Mouse (Mus musculus) heart, embryonic 11.5 days (tissue): ENCODE measurements around the gene Grm1. TPM values are rescaled to one million over a fixed set of nuclear protein-coding genes. Genes with fewer than 3 reads are reported as not detected.

ENCODE experiments used
- ATAC-seq: fragments of 200-750 bp; cut with Nextera tagmentation; replicated peaks from 2 replicates; pipeline ENCODE4 v1.8.0; 2017; ENCODE audit warnings: moderate library complexity; ENCODE audit not compliant: insufficient number of reproducible peaks, low FRiP score, low TSS enrichment
- H3K27ac ChIP-seq: fragments of 300-500 bp; sonication (generic); 2 replicates; pipeline ENCODE4 v1.5.1; 2014; ENCODE audit warnings: mild to moderate bottlenecking, low read depth, low read length
- H3K27me3 ChIP-seq: fragments of 300-500 bp; sonication (generic); 2 replicates; pipeline ENCODE4 v1.6.1; 2014; ENCODE audit warnings: mild to moderate bottlenecking, low read length, mixed read lengths; ENCODE audit not compliant: control insufficient read depth, insufficient read depth
- H3K36me3 ChIP-seq: fragments of 300-500 bp; sonication (generic); 2 replicates; pipeline ENCODE4 v1.6.1; 2014; ENCODE audit warnings: mild to moderate bottlenecking, low read length, moderate library complexity, mixed read lengths; ENCODE audit not compliant: control insufficient read depth, insufficient read depth
- H3K4me1 ChIP-seq: fragments of 300-500 bp; sonication (generic); 2 replicates; pipeline ENCODE4 v1.6.1; 2014; ENCODE audit warnings: low read length; ENCODE audit not compliant: control insufficient read depth, insufficient read depth
- H3K4me2 ChIP-seq: fragments of 300-500 bp; sonication (generic); 2 replicates; pipeline ENCODE4 v1.6.1; 2014; ENCODE audit warnings: mild to moderate bottlenecking, moderate library complexity
- H3K4me3 ChIP-seq: fragments of 300-500 bp; sonication (generic); 2 replicates; pipeline ENCODE4 v1.5.1; 2014; ENCODE audit warnings: low read depth, low read length
- H3K9ac ChIP-seq: fragments of 300-500 bp; sonication (generic); 2 replicates; pipeline ENCODE4 v1.6.1; 2014; ENCODE audit warnings: mild to moderate bottlenecking, low read depth, low read length, moderate library complexity
- H3K9me3 ChIP-seq: fragments of 300-500 bp; sonication (generic); replicated peaks from 2 replicates; pipeline ENCODE4 v1.6.1; 2016; ENCODE audit warnings: low read length; ENCODE audit not compliant: control insufficient read depth
- WGBS: fragments of 180-500 bp; shearing (Covaris S2); extraction: QIAGEN DNeasy Blood & Tissue Kit; methylation state at CpG from one replicate; pipeline ENCODE4 v1.1.7; 2014; ENCODE audit not compliant: insufficient replicate concordance; 5-methylcytosine and 5-hydroxymethylcytosine counted together
- polyA plus RNA-seq: library from polyadenylated mRNA; unstranded; fragments of >200 nt; fragmentation: Nextera tagmentation; extraction: Ambion mirVana; gene quantifications from 2 replicates; pipeline ENCODE4 v1.2.1, GENCODE M21; 2014

Grm1 gene
- polyA plus RNA-seq, 1 experiment from 2014 or later, result not detected

DNA sequence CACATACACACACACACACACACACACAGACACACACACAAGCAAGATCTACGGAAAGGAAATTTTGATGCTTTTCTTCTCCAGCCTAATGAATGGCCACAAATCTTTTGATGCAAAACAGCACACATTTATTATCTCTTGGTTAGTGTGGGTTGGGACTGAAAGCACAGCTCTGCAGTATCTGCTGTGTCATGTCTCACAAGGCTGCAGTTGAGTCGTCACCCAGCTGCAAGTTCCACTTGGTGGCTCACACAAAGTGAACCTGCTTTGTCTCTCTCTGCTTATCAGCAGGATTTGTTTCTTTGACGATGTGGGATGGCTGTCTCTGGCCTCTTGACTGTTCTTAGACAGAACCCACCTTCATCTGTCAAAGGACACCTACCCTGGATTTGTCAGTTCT lies 68.5 kb downstream of the Grm1 start:
- H3K9me3 ChIP-seq, result no peaks in the 10 kb centered on the region
- WGBS, result 36% methylated on average over 3 of the region's 3 CpGs
- no peak for ATAC-seq
- no peak overlapping the region for H3K27ac ChIP-seq
- no peak overlapping the region for H3K4me2 ChIP-seq
- no peaks in the 10 kb centered on the region for H3K36me3 ChIP-seq
- no peak overlapping the region for H3K9ac ChIP-seq
- H3K27me3 ChIP-seq, result no peaks in the 10 kb centered on the region
- H3K4me1 ChIP-seq, result no peaks in the 10 kb centered on the region
- no peak overlapping the region for H3K4me3 ChIP-seq

DNA sequence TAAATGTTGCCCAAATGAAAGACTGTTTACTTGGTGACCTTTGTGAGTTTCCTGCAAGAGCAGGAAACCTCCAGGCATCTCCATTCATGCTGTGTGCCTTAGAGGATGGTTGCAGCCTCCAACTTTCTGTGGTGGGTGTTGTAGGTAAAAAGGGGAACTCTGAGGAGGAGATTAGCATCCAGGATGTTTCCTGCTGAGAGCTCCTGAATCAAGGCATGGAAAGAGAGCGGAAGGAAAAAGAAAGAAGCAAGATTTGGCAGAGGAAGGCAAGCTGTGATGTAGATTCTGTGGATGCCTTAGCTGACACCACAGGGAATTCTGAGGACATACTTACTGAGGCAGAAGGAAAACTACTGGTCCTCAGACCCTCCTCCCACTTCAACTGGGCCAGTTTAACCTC lies 85.4 kb downstream of the Grm1 start:
- H3K36me3 ChIP-seq, result no peaks in the 10 kb centered on the region
- H3K4me3 ChIP-seq, result no peak overlapping the region
- no peaks in the 10 kb centered on the region for H3K9me3 ChIP-seq
- ATAC-seq, result no peak
- H3K9ac ChIP-seq, result no peak overlapping the region
- no peaks in the 10 kb centered on the region for H3K27me3 ChIP-seq
- H3K27ac ChIP-seq, result no peak overlapping the region
- WGBS, result 35% methylated on average over 1 of the region's 1 CpGs
- H3K4me2 ChIP-seq, result no peak overlapping the region
- H3K4me1 ChIP-seq, result no peaks in the 10 kb centered on the region

DNA sequence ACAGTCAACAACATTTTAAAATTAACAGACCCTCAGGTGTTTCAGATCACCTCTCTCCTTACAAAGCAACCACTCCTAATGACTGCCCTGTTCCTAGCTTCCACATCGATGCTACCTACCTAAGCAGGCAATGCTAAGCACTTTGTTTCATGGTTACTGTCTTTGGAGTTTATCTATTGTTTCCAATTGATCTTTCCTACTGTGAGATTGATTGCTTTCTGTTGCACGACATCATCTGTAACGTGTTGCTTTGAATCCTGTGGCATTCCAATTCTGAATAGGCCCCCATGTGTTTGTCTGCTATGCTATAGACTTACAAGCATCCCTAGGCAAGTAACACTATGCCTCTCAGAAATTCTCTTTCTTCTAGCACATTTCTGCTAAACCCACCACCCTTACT lies 90.4 kb downstream of the Grm1 start:
- Histone ChIP-seq H3K27me3 (no peaks in the 10 kb centered on the region), H3K9me3 (no peaks in the 10 kb centered on the region), H3K4me1 (no peaks in the 10 kb centered on the region), H3K36me3 (no peaks in the 10 kb centered on the region), H3K4me3 (no peak overlapping the region), H3K27ac (no peak overlapping the region), H3K9ac (no peak overlapping the region), H3K4me2 (no peak overlapping the region)
- ATAC-seq, result no peak
- 78% methylated on average over 3 of the region's 3 CpGs for WGBS

DNA sequence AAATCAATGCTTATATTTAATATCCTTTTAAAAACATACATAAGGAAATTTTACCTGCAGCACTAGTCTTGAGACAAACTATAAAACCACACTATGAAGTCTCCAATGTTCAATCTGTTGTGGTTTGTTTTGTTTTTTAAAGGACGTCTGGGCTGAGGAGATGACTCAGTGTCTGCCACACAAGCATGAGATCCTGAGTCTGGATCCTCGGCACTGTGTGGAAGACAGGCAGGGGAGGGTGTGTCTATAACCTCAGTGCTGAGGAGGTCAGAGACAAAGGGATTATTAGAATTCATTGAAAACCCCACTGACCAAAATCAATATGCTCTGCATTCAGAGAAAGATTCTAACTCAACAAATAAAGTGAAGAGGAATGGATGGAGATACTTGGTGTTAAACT lies 110.8 kb downstream of the Grm1 start:
- no peaks in the 10 kb centered on the region for H3K4me1 ChIP-seq
- H3K27ac ChIP-seq, result no peak overlapping the region
- H3K4me3 ChIP-seq, result no peak overlapping the region
- no peaks in the 10 kb centered on the region for H3K9me3 ChIP-seq
- no peaks in the 10 kb centered on the region for H3K27me3 ChIP-seq
- no peak overlapping the region for H3K4me2 ChIP-seq
- WGBS, result 55% methylated on average over 2 of the region's 2 CpGs
- H3K9ac ChIP-seq, result no peak overlapping the region
- no peaks in the 10 kb centered on the region for H3K36me3 ChIP-seq
- no peak for ATAC-seq

DNA sequence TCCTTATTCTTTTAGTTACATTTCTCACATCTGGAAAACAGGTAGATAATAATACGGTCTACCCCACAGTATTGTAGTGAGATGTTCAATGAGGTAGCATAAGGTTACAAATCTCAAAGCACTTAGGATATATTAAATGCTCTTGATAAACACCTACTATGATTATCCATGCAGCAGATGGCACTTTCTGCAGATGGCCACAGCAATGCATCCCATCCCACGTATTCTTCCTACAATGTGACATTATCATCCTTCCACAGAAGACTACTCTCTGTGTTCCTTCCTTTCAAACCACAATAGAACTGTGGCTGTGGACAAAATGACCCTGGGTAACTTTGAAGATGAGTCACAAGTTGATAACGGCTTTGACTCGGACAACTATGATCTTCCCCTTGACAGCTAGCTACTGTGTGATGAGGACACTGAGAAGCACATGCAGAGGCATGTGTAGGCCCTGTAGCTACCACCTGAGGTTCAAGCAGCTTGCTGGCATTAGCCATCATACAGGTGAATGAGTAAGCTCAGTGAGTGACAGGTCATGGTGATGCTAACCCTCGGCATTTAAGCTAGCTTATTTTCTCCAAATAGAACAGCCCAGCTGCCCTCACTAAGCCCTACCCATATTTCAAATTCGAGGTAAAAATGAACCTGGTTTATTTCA lies 117.5 kb downstream of the Grm1 start:
- Histone ChIP-seq H3K4me1 (no peaks in the 10 kb centered on the region), H3K36me3 (no peaks in the 10 kb centered on the region), H3K9ac (no peak overlapping the region), H3K9me3 (peaks cover 6% of the 10 kb centered on the region), H3K27me3 (no peaks in the 10 kb centered on the region), H3K4me3 (no peak overlapping the region), H3K4me2 (no peak overlapping the region), H3K27ac (no peak overlapping the region)
- no peak for ATAC-seq
- 72% methylated on average over 6 of the region's 6 CpGs for WGBS

DNA sequence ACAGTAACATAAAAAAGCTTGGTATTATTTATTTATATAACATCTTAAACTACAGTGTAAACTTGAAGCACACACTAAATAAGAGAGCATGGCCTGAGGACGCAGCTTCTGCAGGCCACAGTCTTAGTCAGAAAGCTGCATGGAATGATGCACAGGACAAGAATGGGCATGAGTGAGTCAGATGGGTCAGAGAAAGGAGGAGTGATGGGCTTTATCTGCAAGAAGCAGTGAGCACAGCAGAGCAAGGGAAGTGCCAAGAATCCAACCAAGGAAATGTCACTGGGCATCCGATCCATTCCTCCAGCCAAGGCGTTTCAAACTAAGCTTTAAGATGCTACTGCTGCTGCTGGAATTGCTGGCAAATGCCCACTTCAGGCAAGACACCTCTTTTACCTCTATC lies 131.6 kb downstream of the Grm1 start:
- Histone ChIP-seq H3K36me3 (no peaks in the 10 kb centered on the region), H3K4me1 (no peaks in the 10 kb centered on the region), H3K4me2 (no peak overlapping the region), H3K27ac (no peak overlapping the region), H3K27me3 (no peaks in the 10 kb centered on the region), H3K4me3 (no peak overlapping the region), H3K9ac (no peak overlapping the region), H3K9me3 (no peaks in the 10 kb centered on the region)
- WGBS, result 67% methylated on average over 3 of the region's 3 CpGs
- ATAC-seq, result no peak

DNA sequence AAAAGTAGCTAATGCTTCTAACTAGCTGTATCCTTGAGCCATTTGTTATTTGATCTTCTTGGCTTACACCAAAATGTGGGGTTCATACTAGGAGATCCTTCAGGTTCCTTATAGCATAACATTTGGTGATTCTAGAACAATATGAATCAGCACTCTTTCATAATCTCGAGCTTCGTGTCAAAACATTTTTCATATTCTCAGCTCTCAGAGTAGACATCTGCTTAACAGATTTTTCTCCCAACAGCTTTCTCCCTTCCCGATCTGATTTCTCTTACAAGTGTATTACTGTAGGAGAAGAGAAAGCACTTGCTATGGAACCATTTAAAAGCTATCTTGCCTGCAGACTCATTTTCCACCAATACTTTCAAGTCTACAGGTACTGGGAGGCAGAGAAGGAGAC lies 133.0 kb downstream of the Grm1 start:
- Histone ChIP-seq H3K4me1 (no peaks in the 10 kb centered on the region), H3K36me3 (no peaks in the 10 kb centered on the region), H3K9me3 (no peaks in the 10 kb centered on the region), H3K9ac (no peak overlapping the region), H3K27ac (no peak overlapping the region), H3K4me3 (no peak overlapping the region), H3K27me3 (no peaks in the 10 kb centered on the region), H3K4me2 (no peak overlapping the region)
- no peak for ATAC-seq
- WGBS, result 77% methylated on average over 3 of the region's 3 CpGs

DNA sequence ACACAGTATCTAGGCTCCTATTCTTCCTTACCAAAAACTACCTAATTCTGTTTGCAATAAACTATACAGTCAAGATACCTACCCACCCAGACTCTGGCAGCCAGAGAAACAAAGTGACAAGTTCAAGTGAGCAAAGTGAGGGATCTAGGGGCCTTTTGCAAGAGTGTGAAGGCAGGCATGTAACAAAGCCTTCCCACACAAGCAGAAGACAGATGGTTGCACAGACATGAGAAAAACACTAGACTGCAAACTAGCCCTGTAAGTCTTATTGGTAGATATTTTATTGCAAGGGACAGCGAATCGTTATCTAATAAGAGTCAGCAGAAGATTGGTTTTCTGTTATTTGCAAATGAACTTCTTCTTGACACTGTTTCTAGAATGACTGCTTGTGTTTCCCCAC lies 134.6 kb downstream of the Grm1 start:
- H3K9me3 ChIP-seq, result no peaks in the 10 kb centered on the region
- WGBS, result 79% methylated on average over 2 of the region's 2 CpGs
- H3K4me1 ChIP-seq, result no peaks in the 10 kb centered on the region
- no peak overlapping the region for H3K27ac ChIP-seq
- no peak for ATAC-seq
- no peak overlapping the region for H3K9ac ChIP-seq
- no peak overlapping the region for H3K4me2 ChIP-seq
- no peaks in the 10 kb centered on the region for H3K36me3 ChIP-seq
- H3K4me3 ChIP-seq, result no peak overlapping the region
- no peaks in the 10 kb centered on the region for H3K27me3 ChIP-seq

DNA sequence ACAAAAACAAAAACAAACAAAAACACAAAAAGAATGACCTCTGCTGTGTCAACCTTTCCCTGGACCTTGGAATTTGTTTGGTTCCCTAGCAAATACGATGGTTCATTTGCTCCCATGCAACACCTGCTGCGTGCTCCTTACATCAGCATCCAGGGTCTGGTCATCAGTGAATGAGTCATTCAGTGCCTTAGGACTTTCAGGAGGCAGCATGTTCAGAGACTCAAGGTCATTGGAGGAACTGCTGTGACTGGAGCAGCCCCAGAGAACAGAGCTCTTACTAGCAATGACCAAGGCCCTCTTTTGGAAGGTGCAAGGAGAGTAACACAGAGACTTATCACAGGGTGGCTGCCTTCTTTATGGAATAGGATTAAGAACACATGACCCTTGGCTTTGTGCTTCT lies 138.2 kb downstream of the Grm1 start:
- H3K36me3 ChIP-seq, result no peaks in the 10 kb centered on the region
- ATAC-seq, result no peak
- WGBS, result 84% methylated on average over 2 of the region's 2 CpGs
- H3K27me3 ChIP-seq, result no peaks in the 10 kb centered on the region
- no peaks in the 10 kb centered on the region for H3K4me1 ChIP-seq
- H3K4me2 ChIP-seq, result no peak overlapping the region
- H3K9me3 ChIP-seq, result no peaks in the 10 kb centered on the region
- no peak overlapping the region for H3K27ac ChIP-seq
- H3K4me3 ChIP-seq, result no peak overlapping the region
- no peak overlapping the region for H3K9ac ChIP-seq
